Mouse (Mus musculus): Measurements from ENCODE around the gene Antxr1. TPM values are rescaled to one million over a fixed set of nuclear protein-coding genes. Genes with fewer than 3 reads are reported as not detected.
A peak's percentile ranks its signal among the peaks of the same experiment; 100 is the strongest.

Antxr1 gene
- total and polyA plus RNA-seq, 3 experiments, result 4.8 to 8.5 (median 6.5) TPM

DNA sequence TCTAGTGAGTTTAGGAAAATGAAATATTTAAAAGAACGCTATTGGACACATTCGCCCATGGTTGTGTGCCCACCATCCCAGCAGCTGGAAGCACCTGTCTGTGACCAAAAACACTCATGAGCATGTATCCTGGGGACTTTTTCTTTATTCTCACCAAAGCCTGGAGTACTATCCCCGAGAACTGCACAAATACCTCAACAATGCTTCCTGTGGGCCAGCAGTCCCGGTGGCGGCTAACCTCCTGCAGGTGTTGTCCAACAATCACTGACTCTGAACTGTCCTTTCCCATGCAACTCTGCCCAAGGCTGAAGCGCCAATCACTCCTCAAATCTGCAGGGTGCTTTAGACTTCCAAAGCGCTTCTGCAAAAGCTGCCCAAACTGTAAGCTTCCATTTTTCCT is 219.0 kb downstream of the Antxr1 start:
- Histone ChIP-seq H3K27me3 (ENCODE audit: control insufficient read depth, insufficient read depth, low read length) (no peaks in the 10 kb centered on the region), H3K4me1 (ENCODE audit: control insufficient read depth, insufficient read depth, low read length) (no peaks in the 10 kb centered on the region), H3K36me3 (ENCODE audit: control insufficient read depth, insufficient read depth, low read length) (no peaks in the 10 kb centered on the region), H3K9ac (ENCODE audit: low read depth, low read length) (no peak overlapping the region), H3K79me2 (replicated peaks; ENCODE audit: control insufficient read depth, insufficient read depth, low read length) (no peaks in the 10 kb centered on the region), H3K27ac (no peak overlapping the region), H3K4me3 (no peak overlapping the region)
- intact Hi-C loops (cut with DNase I), result no loop called here
- TF ChIP-seq EP300 (IDR thresholded peaks at IDR 0.05; ENCODE audit: insufficient read depth, low read depth, low read length), result no peak
- no peak for TF ChIP-seq POLR2A (IDR thresholded peaks at IDR 0.05; ENCODE audit: insufficient read depth, low read depth, low read length)
- TF ChIP-seq CTCF (IDR thresholded peaks at IDR 0.05), result no peak
- no peak for DNase-seq
- 77% methylated on average over 7 of the region's 7 CpGs for WGBS

DNA sequence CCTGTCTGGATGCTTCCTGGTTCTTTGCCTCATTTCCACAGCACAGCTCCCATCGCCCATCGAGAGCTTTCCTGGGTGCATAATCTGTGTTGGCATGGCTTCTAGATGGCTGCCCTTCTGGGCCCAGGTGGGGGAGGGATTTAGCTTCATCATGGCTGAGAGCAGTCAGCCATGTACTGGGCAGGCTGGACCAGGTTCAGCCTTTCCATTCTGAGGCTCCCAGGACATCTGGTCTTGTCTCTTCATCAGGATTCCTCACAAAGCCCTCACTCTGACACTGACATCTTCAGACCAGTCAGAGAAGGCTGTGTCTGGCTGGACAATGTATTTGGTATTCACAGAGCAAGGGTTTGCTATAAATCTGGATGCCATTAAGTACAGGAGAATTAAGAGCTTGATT is 219.6 kb downstream of the Antxr1 start:
- H3K27me3 ChIP-seq (ENCODE audit: control insufficient read depth, insufficient read depth, low read length), result no peaks in the 10 kb centered on the region
- intact Hi-C loops (cut with DNase I), result no loop called here
- no peak for DNase-seq
- H3K36me3 ChIP-seq (ENCODE audit: control insufficient read depth, insufficient read depth, low read length), result no peaks in the 10 kb centered on the region
- TF ChIP-seq POLR2A (IDR thresholded peaks at IDR 0.05; ENCODE audit: insufficient read depth, low read depth, low read length) (no peak), EP300 (IDR thresholded peaks at IDR 0.05; ENCODE audit: insufficient read depth, low read depth, low read length) (no peak), CTCF (IDR thresholded peaks at IDR 0.05) (no peak)
- 62% methylated on average over 2 of the region's 2 CpGs for WGBS
- no peak overlapping the region for H3K4me3 ChIP-seq
- no peak overlapping the region for H3K27ac ChIP-seq
- H3K4me1 ChIP-seq (ENCODE audit: control insufficient read depth, insufficient read depth, low read length), result no peaks in the 10 kb centered on the region
- no peak overlapping the region for H3K9ac ChIP-seq (ENCODE audit: low read depth, low read length)
- no peaks in the 10 kb centered on the region for H3K79me2 ChIP-seq (replicated peaks; ENCODE audit: control insufficient read depth, insufficient read depth, low read length)

DNA sequence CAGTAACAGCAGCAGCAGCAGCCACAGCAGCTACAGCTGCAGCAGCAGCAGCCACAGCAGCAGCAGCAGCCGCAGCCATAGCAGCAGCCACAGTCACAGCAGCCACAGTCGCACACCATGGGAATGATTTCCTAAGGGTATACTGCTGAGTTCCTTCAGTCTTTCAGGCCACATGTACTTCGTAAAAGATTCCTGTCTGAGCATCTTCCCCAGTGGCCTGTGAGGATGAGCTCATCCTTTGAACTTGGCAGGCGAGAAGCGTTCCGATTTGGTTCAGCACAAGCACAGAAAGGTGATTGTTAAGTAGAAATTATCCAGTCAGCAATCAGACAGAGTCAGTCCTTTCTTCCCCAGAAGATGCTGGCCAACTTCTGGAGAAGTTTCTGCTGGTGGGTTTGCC is 223.5 kb downstream of the Antxr1 start:
- intact Hi-C loops (cut with DNase I), result no loop called here
- Histone ChIP-seq H3K27me3 (ENCODE audit: control insufficient read depth, insufficient read depth, low read length) (peaks cover 2% of the 10 kb centered on the region; the same call in 1 of the 2 replicates), H3K4me1 (ENCODE audit: control insufficient read depth, insufficient read depth, low read length) (no peaks in the 10 kb centered on the region), H3K36me3 (ENCODE audit: control insufficient read depth, insufficient read depth, low read length) (no peaks in the 10 kb centered on the region), H3K9ac (ENCODE audit: low read depth, low read length) (no peak overlapping the region), H3K27ac (no peak overlapping the region), H3K79me2 (replicated peaks; ENCODE audit: control insufficient read depth, insufficient read depth, low read length) (no peaks in the 10 kb centered on the region), H3K4me3 (no peak overlapping the region)
- DNase-seq, result peak in 1 of 2 experiments; percentile 44
- 76% methylated on average over 6 of the region's 6 CpGs for WGBS
- no peak for TF ChIP-seq EP300 (IDR thresholded peaks at IDR 0.05; ENCODE audit: insufficient read depth, low read depth, low read length)
- no peak for TF ChIP-seq CTCF (IDR thresholded peaks at IDR 0.05)
- no peak for TF ChIP-seq POLR2A (IDR thresholded peaks at IDR 0.05; ENCODE audit: insufficient read depth, low read depth, low read length)

DNA sequence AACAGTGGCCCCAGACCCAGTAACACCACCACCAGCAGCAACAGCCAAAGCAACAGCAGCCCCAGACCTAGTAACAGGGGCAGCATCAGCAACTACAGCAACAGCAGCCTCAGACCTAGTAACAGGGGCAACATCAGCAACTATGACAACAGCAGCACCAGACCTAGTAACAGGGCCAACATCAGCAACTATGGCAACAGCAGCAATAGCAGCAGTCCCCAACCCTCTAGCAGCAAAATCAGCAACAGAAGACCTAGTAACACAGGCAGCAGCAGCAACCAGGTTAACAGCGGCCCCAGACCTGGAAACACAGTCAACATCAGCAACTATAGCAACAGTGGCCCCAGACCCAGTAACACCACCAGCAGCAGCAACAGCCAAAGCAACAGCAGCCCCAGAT is 224.1 kb downstream of the Antxr1 start:
- Histone ChIP-seq H3K27me3 (ENCODE audit: control insufficient read depth, insufficient read depth, low read length) (peaks cover 2% of the 10 kb centered on the region; the same call in 1 of the 2 replicates), H3K27ac (no peak overlapping the region), H3K4me3 (no peak overlapping the region), H3K9ac (ENCODE audit: low read depth, low read length) (no peak overlapping the region), H3K36me3 (ENCODE audit: control insufficient read depth, insufficient read depth, low read length) (no peaks in the 10 kb centered on the region), H3K4me1 (ENCODE audit: control insufficient read depth, insufficient read depth, low read length) (no peaks in the 10 kb centered on the region), H3K79me2 (replicated peaks; ENCODE audit: control insufficient read depth, insufficient read depth, low read length) (no peaks in the 10 kb centered on the region)
- intact Hi-C loops (cut with DNase I), result no loop called here
- DNase-seq, result no peak
- WGBS, result 74% methylated on average over 1 of the region's 1 CpGs
- TF ChIP-seq POLR2A (IDR thresholded peaks at IDR 0.05; ENCODE audit: insufficient read depth, low read depth, low read length) (no peak), EP300 (IDR thresholded peaks at IDR 0.05; ENCODE audit: insufficient read depth, low read depth, low read length) (no peak), CTCF (IDR thresholded peaks at IDR 0.05) (no peak)

DNA sequence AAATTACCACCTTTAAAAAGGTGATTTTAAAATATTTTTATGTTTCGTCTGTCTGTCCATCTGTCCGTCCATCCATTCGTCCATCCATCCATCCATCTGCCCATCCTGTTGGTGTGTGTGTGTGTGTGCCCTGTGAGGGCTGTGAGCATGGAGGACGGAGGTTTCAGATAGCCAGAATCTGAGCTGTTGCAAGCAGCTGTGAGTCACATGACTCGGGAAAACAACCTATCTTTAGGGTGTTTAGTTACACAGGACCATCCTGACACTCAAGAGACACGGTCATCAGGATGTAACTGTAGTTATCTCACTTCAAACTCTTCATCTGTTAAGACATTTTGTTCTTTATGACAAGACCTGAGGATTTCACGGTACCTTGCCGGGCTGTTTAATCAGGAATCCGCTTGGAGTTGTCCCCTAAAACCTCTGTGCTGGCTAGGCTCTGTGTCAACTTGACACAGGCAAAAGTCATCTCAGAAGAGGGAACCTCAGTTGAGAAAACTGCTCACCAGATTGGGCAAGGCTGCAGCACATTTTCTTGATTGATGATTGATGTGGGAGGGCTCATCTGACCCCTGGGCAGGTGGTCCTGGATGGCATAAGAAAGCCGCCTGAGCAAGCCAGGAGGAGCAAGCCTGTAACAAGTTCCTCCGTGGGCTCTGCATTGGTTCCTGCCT is 231.4 kb downstream of the Antxr1 start, which contains the start of gene D6Ertd527e:
D6Ertd527e (plus strand) TSS at position 624 of the 674 bp plus-strand sequence.
- H3K4me3 ChIP-seq, result no peak within 1 kb of the TSS
- H3K9ac ChIP-seq (ENCODE audit: low read depth, low read length), result no peak within 1 kb of the TSS
- intact Hi-C loops (cut with DNase I), result loop anchor here (5.0 kb wide), 1 partner anchor 108 kb away; no protein-coding TSS in a partner anchor
- no peaks in the 10 kb centered on the region; the same call in 1 of the 2 replicates for H3K4me1 ChIP-seq (ENCODE audit: control insufficient read depth, insufficient read depth, low read length)
- 81% methylated on average over 11 of the region's 11 CpGs for WGBS
- no peak for DNase-seq
- no peaks in the 10 kb centered on the region for H3K36me3 ChIP-seq (ENCODE audit: control insufficient read depth, insufficient read depth, low read length)
- TF ChIP-seq POLR2A (IDR thresholded peaks at IDR 0.05; ENCODE audit: insufficient read depth, low read depth, low read length) (no peak), CTCF (IDR thresholded peaks at IDR 0.05) (no peak), EP300 (IDR thresholded peaks at IDR 0.05; ENCODE audit: insufficient read depth, low read depth, low read length) (no peak)
- H3K27me3 ChIP-seq (ENCODE audit: control insufficient read depth, insufficient read depth, low read length), result no peaks in the 10 kb centered on the region
- no peaks in the 10 kb centered on the region for H3K79me2 ChIP-seq (replicated peaks; ENCODE audit: control insufficient read depth, insufficient read depth, low read length)
- no peak within 1 kb of the TSS for H3K27ac ChIP-seq

DNA sequence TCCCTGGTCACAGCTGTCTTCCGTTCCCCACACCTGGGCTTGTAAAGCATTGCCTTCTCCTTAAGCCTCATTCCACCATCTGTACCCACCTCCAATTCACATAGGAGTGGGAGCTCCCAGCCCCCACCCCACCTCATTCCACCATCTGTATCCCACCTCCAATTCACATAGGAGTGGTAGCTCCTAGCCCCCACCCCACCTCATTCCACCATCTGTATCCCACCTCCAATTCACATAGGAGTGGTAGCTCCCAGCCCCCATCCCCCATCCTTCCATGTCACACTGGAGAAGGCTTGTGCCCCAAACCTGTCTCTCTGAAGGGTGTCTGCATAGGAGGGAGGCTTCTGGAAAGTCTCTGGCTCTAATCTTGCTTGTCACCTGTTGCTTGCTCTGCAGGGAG is 232.3 kb downstream of the Antxr1 start:
- H3K4me1 ChIP-seq (ENCODE audit: control insufficient read depth, insufficient read depth, low read length), result no peaks in the 10 kb centered on the region; the same call in 1 of the 2 replicates
- no peak overlapping the region for H3K9ac ChIP-seq (ENCODE audit: low read depth, low read length)
- TF ChIP-seq POLR2A (IDR thresholded peaks at IDR 0.05; ENCODE audit: insufficient read depth, low read depth, low read length) (no peak), CTCF (IDR thresholded peaks at IDR 0.05) (no peak), EP300 (IDR thresholded peaks at IDR 0.05; ENCODE audit: insufficient read depth, low read depth, low read length) (no peak)
- intact Hi-C loops (cut with DNase I), result loop anchor here (5.0 kb wide), 1 partner anchor 109 kb away; no protein-coding TSS in a partner anchor
- DNase-seq, result no peak
- H3K27me3 ChIP-seq (ENCODE audit: control insufficient read depth, insufficient read depth, low read length), result no peaks in the 10 kb centered on the region
- no peak overlapping the region for H3K27ac ChIP-seq
- H3K79me2 ChIP-seq (replicated peaks; ENCODE audit: control insufficient read depth, insufficient read depth, low read length), result no peaks in the 10 kb centered on the region
- no peak overlapping the region for H3K4me3 ChIP-seq
- 91% methylated on average over 1 of the region's 1 CpGs for WGBS
- no peaks in the 10 kb centered on the region for H3K36me3 ChIP-seq (ENCODE audit: control insufficient read depth, insufficient read depth, low read length)
